Mouse (Mus musculus) hindbrain, embryonic 12.5 days (tissue): Measurements from ENCODE around the gene Slx4ip. TPM values are rescaled to one million over a fixed set of nuclear protein-coding genes. Genes with fewer than 3 reads are reported as not detected.

Source experiments
- ATAC-seq: fragments of 200-750 bp; cut with Nextera tagmentation; 2 replicates; pipeline ENCODE4 v1.8.0; 2017; ENCODE audit warnings: moderate TSS enrichment; ENCODE audit not compliant: low FRiP score
- H3K27ac ChIP-seq: fragments of 300-500 bp; sonication (generic); 2 replicates; pipeline ENCODE4 v1.5.1; 2016; ENCODE audit warnings: mild to moderate bottlenecking
- H3K27me3 ChIP-seq: fragments of 300-500 bp; sonication (generic); 2 replicates; pipeline ENCODE4 v1.6.1; 2016; ENCODE audit warnings: mild to moderate bottlenecking
- H3K36me3 ChIP-seq: fragments of 300-500 bp; sonication (generic); 2 replicates; pipeline ENCODE4 v1.6.1; 2016; ENCODE audit warnings: mild to moderate bottlenecking
- H3K4me1 ChIP-seq: fragments of 300-500 bp; sonication (generic); 2 replicates; pipeline ENCODE4 v1.6.1; 2016
- H3K4me2 ChIP-seq: fragments of 300-500 bp; sonication (generic); replicated peaks from 2 replicates; pipeline ENCODE4 v1.6.1; 2016; ENCODE audit warnings: mild to moderate bottlenecking
- H3K4me3 ChIP-seq: fragments of 300-500 bp; sonication (generic); 2 replicates; pipeline ENCODE4 v1.5.1; 2016; ENCODE audit warnings: mild to moderate bottlenecking
- H3K9ac ChIP-seq: fragments of 300-500 bp; sonication (generic); 2 replicates; pipeline ENCODE4 v1.6.1; 2016; ENCODE audit warnings: mild to moderate bottlenecking, moderate library complexity
- H3K9me3 ChIP-seq: fragments of 300-500 bp; sonication (generic); replicated peaks from 2 replicates; pipeline ENCODE4 v1.6.1; 2016; ENCODE audit warnings: mild to moderate bottlenecking
- WGBS: fragments of 180-500 bp; shearing (Covaris S2); methylation state at CpG from one replicate; pipeline ENCODE4 v1.1.7; 2016; 5-methylcytosine and 5-hydroxymethylcytosine counted together
- polyA plus RNA-seq: library from polyadenylated mRNA; unstranded; fragments of >200 nt; fragmentation: Nextera tagmentation; extraction: Ambion mirVana; gene quantifications from 2 replicates; pipeline ENCODE4 v1.2.1, GENCODE M21; 2016

The Slx4ip gene
- polyA plus RNA-seq, 1 experiment from 2014 or later = 11.8 TPM

GRCm38 (mm10) chr2:136911958-136912411 is 21.0 kb downstream of the Slx4ip start:
- no peaks in the 10 kb centered on the region for H3K9me3 ChIP-seq
- peak overlapping the region; percentile 7; the same call in 1 of the 2 replicates for H3K27ac ChIP-seq
- WGBS = 27% methylated on average over 4 of the region's 4 CpGs
- H3K27me3 ChIP-seq = no peaks in the 10 kb centered on the region
- H3K4me2 ChIP-seq = no peak overlapping the region
- no peak overlapping the region for H3K4me3 ChIP-seq
- H3K36me3 ChIP-seq = no peaks in the 10 kb centered on the region
- ATAC-seq = peak; percentile 36; the same call in 1 of the 2 replicates
- H3K9ac ChIP-seq = no peak overlapping the region
- peaks cover 13% of the 10 kb centered on the region for H3K4me1 ChIP-seq

GRCm38 (mm10) chr2:136913021-136913420 is 22.0 kb downstream of the Slx4ip start:
- Histone ChIP-seq H3K4me3 (no peak overlapping the region), H3K9me3 (no peaks in the 10 kb centered on the region), H3K36me3 (no peaks in the 10 kb centered on the region), H3K4me1 (peaks cover 13% of the 10 kb centered on the region), H3K27ac (no peak overlapping the region), H3K4me2 (no peak overlapping the region), H3K27me3 (no peaks in the 10 kb centered on the region), H3K9ac (no peak overlapping the region)
- no peak for ATAC-seq
- 30% methylated on average over 3 of the region's 3 CpGs for WGBS

- no peak overlapping the region for H3K9ac ChIP-seq
- no peaks in the 10 kb centered on the region for H3K27me3 ChIP-seq
- H3K27ac ChIP-seq = no peak overlapping the region
- no peak overlapping the region for H3K4me2 ChIP-seq
- H3K4me1 ChIP-seq = peaks cover 13% of the 10 kb centered on the region
- no peak for ATAC-seq
- 50% methylated on average over 3 of the region's 3 CpGs for WGBS
- H3K9me3 ChIP-seq = no peaks in the 10 kb centered on the region
- no peak overlapping the region for H3K4me3 ChIP-seq
- H3K36me3 ChIP-seq = no peaks in the 10 kb centered on the region
Measured at GRCm38 (mm10) chr2:136914334-136914902, 23.4 kb downstream of the Slx4ip start.

- no peaks in the 10 kb centered on the region for H3K9me3 ChIP-seq
- no peak overlapping the region for H3K4me2 ChIP-seq
- H3K27ac ChIP-seq = no peak overlapping the region
- H3K9ac ChIP-seq = no peak overlapping the region
- ATAC-seq = no peak
- 83% methylated on average over 1 of the region's 1 CpGs for WGBS
- no peak overlapping the region for H3K4me3 ChIP-seq
- H3K36me3 ChIP-seq = no peaks in the 10 kb centered on the region
- H3K4me1 ChIP-seq = no peaks in the 10 kb centered on the region
- H3K27me3 ChIP-seq = no peaks in the 10 kb centered on the region
Measured at GRCm38 (mm10) chr2:136919433-136919832, 28.4 kb downstream of the Slx4ip start.

- no peak overlapping the region; the same call in 1 of the 2 replicates for H3K27ac ChIP-seq
- 89% methylated on average over 3 of the region's 3 CpGs for WGBS
- no peaks in the 10 kb centered on the region for H3K27me3 ChIP-seq
- no peak overlapping the region for H3K4me3 ChIP-seq
- no peak overlapping the region for H3K4me2 ChIP-seq
- ATAC-seq = no peak
- H3K9me3 ChIP-seq = no peaks in the 10 kb centered on the region
- H3K36me3 ChIP-seq = no peaks in the 10 kb centered on the region
- no peaks in the 10 kb centered on the region for H3K4me1 ChIP-seq
- H3K9ac ChIP-seq = no peak overlapping the region
Measured at GRCm38 (mm10) chr2:136920257-136920993, 29.4 kb downstream of the Slx4ip start.

- Histone ChIP-seq H3K27me3 (no peaks in the 10 kb centered on the region), H3K4me1 (no peaks in the 10 kb centered on the region), H3K36me3 (no peaks in the 10 kb centered on the region), H3K27ac (no peak overlapping the region; the same call in 1 of the 2 replicates), H3K4me3 (no peak overlapping the region), H3K4me2 (no peak overlapping the region), H3K9me3 (no peaks in the 10 kb centered on the region), H3K9ac (no peak overlapping the region)
- ATAC-seq = no peak
- WGBS = 65% methylated on average over 4 of the region's 4 CpGs
Measured at GRCm38 (mm10) chr2:136921003-136921408, 30.0 kb downstream of the Slx4ip start.

- no peak overlapping the region for H3K9ac ChIP-seq
- ATAC-seq = no peak
Measured at GRCm38 (mm10) chr2:136936391-136937288, 45.6 kb downstream of the Slx4ip start.

GRCm38 (mm10) chr2:136938249-136938648 is 47.2 kb downstream of the Slx4ip start:
- WGBS = 97% methylated on average over 1 of the region's 1 CpGs

More at GRCm38 (mm10) chr2:136936391-136937288, 45.6 kb downstream of the Slx4ip start:
- Histone ChIP-seq H3K27me3 (no peaks in the 10 kb centered on the region), H3K4me3 (no peak overlapping the region), H3K36me3 (no peaks in the 10 kb centered on the region), H3K27ac (no peak overlapping the region), H3K4me1 (no peaks in the 10 kb centered on the region), H3K4me2 (no peak overlapping the region), H3K9me3 (no peaks in the 10 kb centered on the region)
- 94% methylated on average over 4 of the region's 4 CpGs for WGBS

GRCm38 (mm10) chr2:136946297-136946696 is 55.3 kb downstream of the Slx4ip start:
- Histone ChIP-seq H3K36me3 (no peaks in the 10 kb centered on the region), H3K4me3 (no peak overlapping the region), H3K27me3 (no peaks in the 10 kb centered on the region), H3K4me2 (no peak overlapping the region), H3K27ac (no peak overlapping the region), H3K4me1 (no peaks in the 10 kb centered on the region), H3K9ac (no peak overlapping the region), H3K9me3 (0 out of 2 replicates have a peak, but pooled peaks cover 2% of the 10 kb centered on the region)
- ATAC-seq = no peak
- 90% methylated on average over 5 of the region's 5 CpGs for WGBS

More at GRCm38 (mm10) chr2:136938249-136938648, 47.2 kb downstream of the Slx4ip start:
- Histone ChIP-seq H3K36me3 (no peaks in the 10 kb centered on the region), H3K9me3 (no peaks in the 10 kb centered on the region), H3K9ac (no peak overlapping the region), H3K27me3 (no peaks in the 10 kb centered on the region), H3K4me2 (no peak overlapping the region), H3K27ac (no peak overlapping the region), H3K4me1 (no peaks in the 10 kb centered on the region), H3K4me3 (no peak overlapping the region)
- no peak for ATAC-seq

GRCm38 (mm10) chr2:136947500-136947899 is 56.5 kb downstream of the Slx4ip start:
- H3K4me3 ChIP-seq = no peak overlapping the region
- H3K9me3 ChIP-seq = 0 out of 2 replicates have a peak, but pooled peaks cover 2% of the 10 kb centered on the region
- 79% methylated on average over 4 of the region's 4 CpGs for WGBS
- no peak overlapping the region for H3K9ac ChIP-seq
- H3K27me3 ChIP-seq = no peaks in the 10 kb centered on the region
- no peaks in the 10 kb centered on the region for H3K4me1 ChIP-seq
- ATAC-seq = no peak
- no peaks in the 10 kb centered on the region for H3K36me3 ChIP-seq
- H3K4me2 ChIP-seq = no peak overlapping the region
- H3K27ac ChIP-seq = no peak overlapping the region

- no peak overlapping the region for H3K9ac ChIP-seq
- H3K9me3 ChIP-seq = 0 out of 2 replicates have a peak, but pooled peaks cover 2% of the 10 kb centered on the region
- no peaks in the 10 kb centered on the region for H3K36me3 ChIP-seq
- H3K4me1 ChIP-seq = no peaks in the 10 kb centered on the region
- ATAC-seq = no peak
- 65% methylated on average over 5 of the region's 5 CpGs for WGBS
- no peaks in the 10 kb centered on the region for H3K27me3 ChIP-seq
- no peak overlapping the region for H3K4me3 ChIP-seq
- no peak overlapping the region for H3K4me2 ChIP-seq
- no peak overlapping the region for H3K27ac ChIP-seq
Measured at GRCm38 (mm10) chr2:136947937-136948336, 56.9 kb downstream of the Slx4ip start.

GRCm38 (mm10) chr2:136952238-136952637 is 61.2 kb downstream of the Slx4ip start:
- 59% methylated on average over 1 of the region's 1 CpGs for WGBS
- no peaks in the 10 kb centered on the region for H3K4me1 ChIP-seq
- H3K4me2 ChIP-seq = no peak overlapping the region
- H3K27ac ChIP-seq = no peak overlapping the region
- no peak overlapping the region for H3K9ac ChIP-seq
- no peaks in the 10 kb centered on the region for H3K27me3 ChIP-seq
- no peak for ATAC-seq
- H3K9me3 ChIP-seq = no peaks in the 10 kb centered on the region
- no peak overlapping the region for H3K4me3 ChIP-seq
- no peaks in the 10 kb centered on the region for H3K36me3 ChIP-seq
